Mouse (Mus musculus) left cerebral cortex, adult 6 months (tissue): ENCODE measurements around the gene Ehd4. TPM values are rescaled to one million over a fixed set of nuclear protein-coding genes. Genes with fewer than 3 reads are reported as not detected.

Experiments used
- long read RNA-seq, 2 experiments: library from polyadenylated mRNA; unstranded; transcript quantifications; one replicate each; pipeline ENCODE4 v2.0.0; 2019 to 2020
- polyA plus RNA-seq: library from polyadenylated mRNA; unstranded; fragments of <200 nt; fragmentation: Nextera tagmentation; gene quantifications from 2 replicates; pipeline ENCODE4 v1.2.3, GENCODE M21; 2021

The Ehd4 gene
- 8.2 and 10.7 TPM in 2 replicates for polyA plus RNA-seq
- long read RNA-seq, experiment 1, transcript Ehd4-201 (6 exons, 3,730 nt), result major isoform, 44 of 49 reads
- long read RNA-seq, experiment 1, partial matches to known transcripts, result 3 of 49 reads
- long read RNA-seq, experiment 1, other reads (novel, unspliced or antisense), result 2 of 49 reads
- long read RNA-seq, experiment 2, transcript Ehd4-201 (6 exons, 3,730 nt), result major isoform, 12 of 17 reads
- long read RNA-seq, experiment 2, partial matches to known transcripts, result 4 of 17 reads
- long read RNA-seq, experiment 2, other reads (novel, unspliced or antisense), result 1 of 17 reads

GRCm38 (mm10) chr2:120154361-120154894, at the start of gene Ehd4:
Gene Ehd4 (minus strand): TSS chr2:120154606.

Other genes with a start within 250 kb of the Ehd4 start
- 2.8 and 3.3 TPM in 2 replicates for gene Mapkbp1, start 181.9 kb downstream of the Ehd4 start, polyA plus RNA-seq
- gene Jmjd7, start 127.1 kb downstream of the Ehd4 start, polyA plus RNA-seq, result 5.1 and 5.2 TPM in 2 replicates
- 2.1 and 2.4 TPM in 2 replicates for gene Gm28042, start 127.1 kb downstream of the Ehd4 start, polyA plus RNA-seq
- gene Pla2g4b, start 121.2 kb downstream of the Ehd4 start, polyA plus RNA-seq, result 1.2 TPM in 1 of 2 replicates, not detected in the other
- 2.7 and 2.9 TPM in 2 replicates for gene Pla2g4e, start 90.7 kb upstream of the Ehd4 start, polyA plus RNA-seq
- 0.03 TPM in 1 of 2 replicates, not detected in the other for gene Pla2g4d, start 134.6 kb upstream of the Ehd4 start, polyA plus RNA-seq
- not detected in 2 replicates for gene Pla2g4f, start 159.6 kb upstream of the Ehd4 start, polyA plus RNA-seq
- gene Vps39, start 198.5 kb upstream of the Ehd4 start, polyA plus RNA-seq, result 23.1 and 25.4 TPM in 2 replicates
- gene Ganc, start 249.3 kb upstream of the Ehd4 start, polyA plus RNA-seq, result 5.5 and 5.6 TPM in 2 replicates
- 3.5 and 4.7 TPM in 2 replicates for gene Tmem87a, start 249.5 kb upstream of the Ehd4 start, polyA plus RNA-seq